Mouse (Mus musculus) liver, postnatal 0 days (tissue): Measurements from ENCODE around the gene Gm1604a.
"Not testable (repeated sequence)": the region's sequence is repeated elsewhere in the genome, so short reads cannot be mapped to it uniquely, and the experiment has no call there.

Experiments used
- CTCF ChIP-seq: sonication (generic); IDR thresholded peaks from 2 replicates; pipeline ENCODE4 v1.5.1; 2016; ENCODE audit warnings: antibody characterized with exemption, low read depth
- EP300 ChIP-seq: IDR thresholded peaks from 2 replicates; pipeline ENCODE4 v1.6.1; 2016; ENCODE audit warnings: antibody characterized with exemption, low read depth, mild to moderate bottlenecking

GRCm38 (mm10) chr17:7009901-7010300, 15.5 kb upstream of the Gm1604a start:
- not testable (repeated sequence) for TF ChIP-seq CTCF, EP300
